Mouse (Mus musculus) adrenal gland, adult 2 months (tissue): Measurements from ENCODE around the gene Mok. TPM values are rescaled to one million over a fixed set of nuclear protein-coding genes. Genes with fewer than 3 reads are reported as not detected.
"Not testable (repeated sequence)": the region's sequence is repeated elsewhere in the genome, so short reads cannot be mapped to it uniquely, and the experiment has no call there.

Experiments
- DNase-seq: peaks from one replicate; pipeline ENCODE4 v3.0.0; 2021
- long read RNA-seq: library from polyadenylated mRNA; stranded (forward); transcript quantifications from one replicate; pipeline ENCODE4 v2.0.0, GENCODE M21; 2021
- polyA plus RNA-seq: library from polyadenylated mRNA; depleted of rRNA; stranded (reverse); fragments of >200 nt; gene quantifications from 2 replicates; pipeline ENCODE4 v1.2.3, GENCODE M21; 2012; rRNA removed
- total RNA-seq, 2 experiments: library from RNA; stranded (reverse); gene quantifications; 2 replicates each; pipeline ENCODE4 v1.2.3; 2021

Mok gene
- total RNA-seq = 1 to 10 TPM; 1.2 to 2.2 TPM
- 1.5 and 1.7 TPM in 2 replicates for polyA plus RNA-seq
- long read RNA-seq, partial matches to known transcripts = 0 of 1 reads
- long read RNA-seq, other reads (novel, unspliced or antisense) = 1 of 1 reads

DNA sequence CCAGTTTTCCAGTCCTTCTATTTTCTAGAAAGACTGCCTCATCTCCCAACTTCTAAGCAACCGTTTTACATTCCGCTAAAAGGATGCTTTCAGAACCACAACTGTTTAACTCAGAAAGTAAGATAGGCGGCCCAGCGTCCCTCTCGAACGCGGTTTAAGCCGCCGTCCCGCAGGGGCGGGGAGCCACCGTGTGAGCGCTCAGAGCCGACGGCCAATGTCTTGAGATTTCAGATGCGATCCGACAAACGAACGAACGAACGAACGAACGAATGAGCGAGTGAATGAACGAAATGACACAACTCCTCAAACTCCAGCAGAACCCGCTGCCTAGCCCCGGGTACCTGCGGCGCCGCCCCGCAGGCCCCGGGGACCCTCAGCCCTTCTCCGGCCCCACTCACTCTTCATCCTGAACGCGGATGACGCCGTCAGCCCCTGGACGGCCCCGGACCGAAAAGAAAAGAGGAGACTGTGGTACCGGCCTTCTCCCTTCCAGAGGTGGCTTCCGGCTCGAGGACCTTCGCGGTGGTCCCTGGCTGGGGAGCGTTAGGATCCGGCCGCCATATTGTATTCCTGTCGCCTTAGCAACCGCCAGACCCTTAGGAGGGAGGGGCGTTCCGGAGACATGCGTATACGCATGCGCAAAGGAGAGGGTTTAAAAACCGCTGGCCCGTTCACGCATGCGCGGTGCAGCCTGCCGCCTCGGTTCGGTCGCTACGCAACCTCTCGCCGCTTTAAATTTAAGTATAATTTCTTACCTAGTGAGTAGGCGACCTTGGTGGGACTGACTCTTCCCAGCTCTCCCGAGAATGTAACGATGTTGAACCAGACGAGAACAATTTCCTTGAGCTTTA is at the start of gene Mok:
Gene Mok (minus strand): TSS at position 592 of the 851 bp plus-strand sequence.
- peak; percentile 97 for DNase-seq

DNA sequence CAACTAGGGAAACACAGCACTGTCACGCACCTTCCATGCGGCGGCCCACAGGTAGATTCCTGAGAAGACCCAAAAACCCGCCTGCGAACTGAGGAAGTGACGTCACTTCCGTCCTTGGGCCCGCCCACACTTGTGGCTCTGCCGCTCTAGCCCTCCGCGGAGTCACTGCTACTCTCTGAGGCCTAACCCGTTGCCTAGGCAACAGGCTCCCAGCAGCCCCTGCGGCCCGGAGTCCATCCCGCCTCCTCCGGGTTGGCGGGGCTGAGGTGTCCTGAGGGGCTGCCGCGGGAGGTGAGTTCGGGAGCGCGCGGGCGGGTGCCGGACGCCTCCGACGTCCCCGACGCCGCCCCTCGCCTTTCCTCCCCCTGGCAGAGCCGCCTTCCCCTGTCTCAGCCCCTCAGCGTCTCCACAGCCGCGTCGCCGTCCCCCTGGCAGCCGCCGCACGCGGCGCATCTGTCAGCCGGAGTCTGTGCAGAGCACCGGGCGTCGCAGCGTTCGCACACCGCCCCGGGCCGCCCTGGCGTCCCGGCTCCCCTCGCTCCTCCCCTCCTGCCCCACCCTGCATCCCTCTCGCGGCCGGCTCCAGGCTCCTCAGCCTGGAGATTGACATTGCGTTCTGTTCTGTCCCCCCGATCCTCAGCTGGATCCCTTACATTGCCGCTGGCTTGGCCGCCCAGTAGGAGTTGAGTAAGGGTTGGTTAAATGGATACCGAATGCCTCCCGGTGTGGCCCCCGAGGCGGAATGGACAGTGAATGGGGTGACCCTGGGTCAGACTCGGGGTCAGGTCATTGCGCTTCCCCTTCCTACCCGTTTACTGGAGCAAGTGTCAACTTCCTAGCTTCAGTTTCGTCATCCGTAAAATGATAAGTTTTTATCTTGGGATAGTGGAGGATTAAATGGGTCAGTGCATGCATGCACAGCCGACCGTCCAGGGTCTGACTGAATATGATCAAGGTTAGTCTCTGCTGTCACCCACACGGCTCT is 48.6 kb upstream of the Mok start, which contains the start of the genes Cinp and Tecpr2:
Gene Cinp (minus strand): TSS at position 110 of the 985 bp plus-strand sequence.
Gene Tecpr2 (plus strand): TSS at position 229 of the 985 bp plus-strand sequence.
- DNase-seq = peak; percentile 98

DNA sequence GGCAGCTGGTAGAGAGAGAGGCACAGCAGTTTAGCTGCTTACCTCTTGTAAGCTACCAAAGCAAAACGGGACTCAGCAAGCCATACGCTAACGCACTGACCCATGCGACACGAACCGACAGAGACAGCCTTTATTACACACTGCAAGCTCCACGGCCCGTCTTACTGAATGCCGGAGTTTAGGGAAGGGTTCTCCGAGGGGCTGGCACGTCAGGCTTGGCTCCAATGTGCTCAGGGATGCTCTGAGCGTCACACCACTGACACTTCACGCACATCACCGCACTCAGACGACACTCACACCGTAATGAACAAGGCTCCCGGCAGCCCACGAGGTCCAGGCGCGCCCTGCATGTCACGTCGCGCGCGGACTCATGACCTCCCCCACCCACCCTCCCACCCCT is 47.9 kb upstream of the Mok start:
- DNase-seq = peak; percentile 14

DNA sequence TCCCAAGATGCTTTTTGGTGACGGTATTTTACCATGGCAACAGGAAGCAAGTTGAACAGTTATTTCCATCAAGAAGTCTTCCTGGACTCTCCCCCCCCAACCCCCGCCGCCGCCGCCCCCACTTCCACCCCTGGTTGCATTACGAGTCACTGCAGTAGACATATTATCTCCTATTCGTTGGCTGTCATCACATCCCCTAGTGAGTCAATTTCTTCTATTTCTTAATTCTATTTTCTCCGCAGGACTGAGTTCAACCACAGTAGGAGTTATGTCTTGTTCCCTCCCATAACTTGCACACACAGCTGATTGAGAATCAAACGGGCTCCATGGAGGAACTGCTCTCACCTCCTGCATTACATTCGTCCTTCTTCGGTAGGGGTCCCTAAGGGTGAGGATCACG is 47.4 kb upstream of the Mok start:
- no peak for DNase-seq

GRCm38 (mm10) chr12:110885251-110885650 is 44.5 kb upstream of the Mok start:
- DNase-seq = no peak

GRCm38 (mm10) chr12:110882291-110882690 is 41.6 kb upstream of the Mok start:
- DNase-seq = no peak

GRCm38 (mm10) chr12:110875351-110875750 is 34.6 kb upstream of the Mok start:
- peak; percentile 20 for DNase-seq

DNA sequence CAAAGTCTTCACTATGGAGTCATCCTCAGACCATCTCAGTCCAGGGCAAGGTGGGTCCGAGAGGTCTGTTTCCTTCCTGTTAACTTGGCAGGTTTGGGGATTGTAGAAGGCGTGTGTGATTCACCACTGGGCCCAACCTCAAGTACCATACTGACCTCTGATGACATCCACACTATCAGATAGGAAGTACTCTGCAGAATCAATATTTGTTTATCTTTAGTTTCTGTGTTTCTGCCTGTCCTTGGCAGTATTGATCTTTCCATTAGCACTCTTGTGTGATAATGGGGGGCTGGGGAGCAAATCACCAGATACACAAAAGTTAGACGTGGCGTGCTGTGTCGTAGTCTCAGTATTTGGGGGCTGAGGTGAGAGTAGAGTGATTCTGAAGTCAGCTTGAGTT is 30.5 kb upstream of the Mok start:
- DNase-seq = no peak

- no peak for DNase-seq
Observed at GRCm38 (mm10) chr12:110870107-110870506, 29.4 kb upstream of the Mok start.

GRCm38 (mm10) chr12:110865989-110866388 is 25.2 kb upstream of the Mok start:
- no peak for DNase-seq

DNA sequence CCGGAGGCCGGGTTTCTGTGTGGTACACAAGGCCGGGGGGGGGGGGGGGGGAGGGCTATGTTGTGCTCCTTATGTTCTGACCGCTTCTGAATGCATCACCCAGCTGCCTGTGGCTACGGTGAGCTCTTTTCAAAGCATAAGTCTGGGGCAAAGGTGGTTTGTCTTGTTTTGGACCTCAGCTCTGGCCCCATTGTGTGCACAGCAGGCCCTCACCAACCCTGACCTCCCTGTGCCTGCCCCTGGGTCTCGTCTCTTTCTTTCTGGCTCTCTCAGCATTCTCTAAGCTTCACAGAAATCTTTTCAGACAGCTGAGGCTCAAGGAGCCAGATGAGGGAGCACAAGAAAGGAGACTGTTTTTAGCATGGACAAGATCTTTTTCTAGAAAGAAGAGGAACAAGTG is 24.8 kb upstream of the Mok start:
- DNase-seq = no peak

GRCm38 (mm10) chr12:110864008-110864407 is 23.3 kb upstream of the Mok start:
- DNase-seq = no peak

DNA sequence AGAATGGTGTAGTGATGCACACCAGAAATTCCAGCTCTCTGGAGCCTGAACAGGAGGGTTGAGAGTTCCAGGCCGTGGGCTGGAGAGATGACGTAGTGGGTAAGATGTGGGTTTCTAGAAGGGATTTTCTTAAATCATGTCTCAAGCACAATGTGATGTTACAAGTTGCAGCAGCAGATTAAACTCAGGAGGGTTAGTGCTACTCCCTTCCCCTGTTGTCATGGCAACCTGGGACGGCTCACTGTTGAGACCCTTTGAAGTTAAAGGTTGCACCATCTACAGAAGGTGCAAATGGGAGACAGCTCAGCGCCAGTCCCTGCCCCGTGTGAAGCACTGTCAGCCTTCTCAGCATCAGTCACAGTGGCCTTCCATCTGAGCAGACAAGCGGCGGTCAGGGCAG is 20.5 kb upstream of the Mok start:
- no peak for DNase-seq

GRCm38 (mm10) chr12:110860293-110860692 is 19.6 kb upstream of the Mok start:
- DNase-seq = no peak

DNA sequence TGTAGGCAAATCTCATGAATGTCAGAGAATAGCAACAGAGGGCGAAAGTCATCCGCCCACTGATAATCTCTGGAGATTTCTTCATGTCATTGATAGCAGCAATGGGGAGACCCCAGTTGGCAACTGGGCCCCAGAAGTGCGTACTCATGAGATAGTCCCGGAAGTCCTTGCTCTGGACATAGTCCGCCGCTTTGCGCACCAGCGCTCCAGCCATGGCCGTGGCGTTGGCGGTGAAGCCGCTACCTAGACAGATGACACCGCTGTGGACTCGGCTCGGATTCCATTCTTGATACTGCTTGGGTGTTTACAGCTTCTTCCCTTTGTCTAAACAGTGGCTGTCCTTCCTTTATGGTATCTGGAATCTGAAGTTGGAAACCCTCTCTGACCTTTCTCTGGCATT is 17.9 kb upstream of the Mok start:
- not testable (repeated sequence) for DNase-seq

GRCm38 (mm10) chr12:110857196-110857595 is 16.5 kb upstream of the Mok start:
- DNase-seq = peak; percentile 55

DNA sequence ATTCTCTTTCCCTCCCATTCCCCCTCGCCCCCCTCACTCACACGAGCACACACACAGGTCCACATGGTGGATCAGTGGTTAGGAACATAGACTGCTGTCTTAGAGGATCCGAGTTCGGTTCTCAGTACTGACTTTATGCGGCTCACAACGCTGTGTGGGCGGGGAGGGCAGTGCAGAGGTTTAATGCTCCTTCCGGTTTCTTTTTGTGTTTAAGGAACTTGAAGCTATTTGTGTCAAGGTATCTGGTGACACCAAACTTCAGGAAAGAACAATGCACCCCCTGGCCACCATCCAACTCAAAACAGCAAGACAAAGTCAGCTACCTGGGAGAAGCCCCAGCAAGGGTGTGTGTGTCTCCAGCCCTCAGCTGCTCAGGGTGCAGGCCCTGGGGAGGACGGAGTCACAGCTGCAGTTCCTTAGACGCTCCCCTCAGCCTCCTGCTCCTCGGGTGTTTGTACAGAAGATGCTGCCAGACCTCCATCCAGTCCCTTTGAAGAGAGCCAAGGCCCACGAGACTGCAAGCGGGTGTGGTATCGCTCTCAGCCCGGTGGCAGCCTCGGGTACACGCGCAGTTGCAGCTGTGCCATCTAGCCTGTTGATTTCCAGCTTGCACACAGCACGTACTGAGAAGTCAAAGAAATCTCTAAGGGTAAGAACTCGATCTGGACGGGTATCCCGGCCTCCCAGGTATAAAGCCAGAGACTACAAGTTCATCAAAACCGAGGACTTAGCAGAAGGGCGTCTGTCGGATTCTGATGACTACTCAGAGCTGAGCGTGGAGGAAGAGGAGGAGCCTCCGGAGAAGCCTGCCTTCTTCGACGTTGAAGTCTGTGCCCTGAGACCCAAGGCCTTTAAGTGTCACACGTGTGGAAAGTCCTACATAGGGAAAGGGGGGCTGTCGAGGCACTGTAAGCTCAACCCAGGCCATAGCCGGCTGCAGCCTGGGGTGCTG is 14.3 kb upstream of the Mok start:
- no peak for DNase-seq

DNA sequence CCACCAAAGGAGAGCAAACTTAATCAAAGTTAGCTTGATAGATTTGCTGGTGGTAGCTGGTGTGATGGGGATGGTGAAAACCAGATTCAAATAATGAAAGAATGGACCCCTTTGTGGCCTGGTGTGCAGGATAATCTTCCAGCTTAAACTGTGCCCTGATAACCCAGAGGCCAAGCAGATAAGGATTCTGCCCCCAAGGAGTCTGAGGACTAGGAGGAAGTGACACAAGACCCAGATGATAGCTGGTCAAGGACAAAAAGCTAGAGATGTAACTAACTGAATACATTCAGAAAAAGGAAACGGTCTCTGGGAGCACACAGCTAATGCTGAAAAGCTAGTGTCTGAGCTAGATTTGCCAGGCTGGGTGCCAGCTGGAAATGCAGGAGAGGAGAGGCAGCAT is 11.2 kb upstream of the Mok start:
- no peak for DNase-seq

GRCm38 (mm10) chr12:110851414-110851813 is 10.7 kb upstream of the Mok start:
- DNase-seq = peak; percentile 54

- no peak for DNase-seq
Observed at GRCm38 (mm10) chr12:110850929-110851256, 10.2 kb upstream of the Mok start.
